Mouse (Mus musculus): ENCODE data around the gene Flywch1. TPM values are rescaled to one million over a fixed set of nuclear protein-coding genes. Genes with fewer than 3 reads are reported as not detected.
A peak's percentile ranks its signal among the peaks of the same experiment; 100 is the strongest.

Gene Flywch1
- polyA plus RNA-seq, 1 experiment = 21.3 TPM

DNA sequence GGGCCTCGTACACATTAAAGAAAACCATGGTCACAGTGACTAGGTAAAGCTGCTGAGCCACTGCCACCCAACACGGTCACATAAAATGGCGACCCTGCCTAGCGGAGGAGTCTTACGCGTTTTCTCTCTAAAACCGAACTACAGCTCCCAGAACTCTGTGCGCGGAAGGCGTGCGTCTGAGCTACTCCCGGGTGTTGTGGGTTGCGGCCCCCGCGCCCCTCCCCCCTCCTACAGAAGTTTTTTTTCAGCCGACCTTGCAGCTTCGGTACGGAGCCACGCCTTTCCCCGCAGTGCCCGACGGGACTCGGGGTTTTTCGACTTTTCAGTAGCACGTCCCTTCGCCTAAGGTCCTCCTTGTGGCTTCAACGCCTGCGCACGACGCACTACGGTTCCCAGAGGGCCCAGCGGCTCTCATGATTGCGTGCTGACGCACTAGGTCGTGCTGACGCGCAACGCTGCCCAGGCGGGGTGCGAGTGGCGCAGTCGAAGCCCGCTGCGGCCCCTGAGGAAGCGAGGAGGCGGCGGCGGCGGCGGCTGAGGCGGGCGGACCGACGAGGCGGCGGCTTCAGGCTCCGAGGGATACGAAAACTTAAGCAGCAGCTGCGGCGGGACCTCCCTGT, 31.5 kb upstream of the Flywch1 start:
- Histone ChIP-seq H3K4me3 (ENCODE audit: insufficient read depth, low read length) (peak overlapping the region; percentile 94), H3K4me1 (ENCODE audit: control insufficient read depth, insufficient read depth, low read length) (peaks cover 17% of the 10 kb centered on the region), H3K27ac (ENCODE audit: insufficient read depth, low read depth, low read length) (peak overlapping the region; percentile 91)
- TF ChIP-seq CTCF (IDR thresholded peaks at IDR 0.05; ENCODE audit: low read depth, low read length) (no peak), POLR2A (IDR thresholded peaks at IDR 0.05; ENCODE audit: borderline replicate concordance, low read depth, low read length) (no peak)

DNA sequence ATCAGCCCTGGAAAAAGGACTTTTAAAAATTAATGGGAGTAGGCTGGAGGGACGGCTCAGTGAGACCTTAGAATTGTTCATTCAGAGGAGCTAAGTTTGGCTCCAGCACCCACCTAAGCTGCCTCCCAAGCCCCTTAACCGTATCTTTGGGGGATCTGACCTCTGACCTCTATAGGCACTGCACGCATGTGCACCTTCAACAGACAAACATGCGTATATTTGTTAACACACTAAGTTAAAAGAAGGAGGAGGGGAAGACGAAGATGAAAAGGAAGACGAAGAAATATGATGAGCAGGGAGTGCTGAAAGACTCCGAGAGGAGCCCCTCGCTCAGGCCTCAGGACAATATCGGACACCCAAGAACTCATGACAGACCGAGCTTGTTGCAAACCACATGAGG, 30.2 kb upstream of the Flywch1 start:
- Histone ChIP-seq H3K27ac (ENCODE audit: insufficient read depth, low read depth, low read length) (no peak overlapping the region), H3K4me1 (ENCODE audit: control insufficient read depth, insufficient read depth, low read length) (peaks cover 6% of the 10 kb centered on the region), H3K4me3 (ENCODE audit: insufficient read depth, low read length) (no peak overlapping the region)
- TF ChIP-seq POLR2A (IDR thresholded peaks at IDR 0.05; ENCODE audit: borderline replicate concordance, low read depth, low read length) (no peak), CTCF (IDR thresholded peaks at IDR 0.05; ENCODE audit: low read depth, low read length) (no peak)

DNA sequence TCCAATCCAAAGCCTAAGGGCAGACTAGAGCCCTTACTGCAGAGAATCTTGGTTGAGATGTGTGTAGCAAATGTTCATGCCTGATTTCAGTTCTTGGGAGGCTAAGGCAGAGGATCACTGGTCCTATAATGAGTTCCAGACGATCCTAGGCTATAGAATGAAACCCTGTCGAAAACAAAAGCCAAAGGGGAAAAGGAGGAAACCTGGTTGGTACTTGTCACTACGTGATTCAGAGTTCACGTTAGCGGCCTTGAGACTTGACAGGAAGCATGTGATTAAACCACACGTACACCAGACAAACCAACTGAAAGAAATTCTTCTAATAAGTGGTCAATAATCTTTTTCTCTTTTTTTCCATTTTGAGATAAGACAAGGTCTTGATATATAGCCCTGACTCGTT, 25.9 kb upstream of the Flywch1 start:
- H3K4me3 ChIP-seq (ENCODE audit: insufficient read depth, low read length) = no peak overlapping the region
- H3K4me1 ChIP-seq (ENCODE audit: control insufficient read depth, insufficient read depth, low read length) = 0 out of 2 replicates have a peak, but pooled peaks cover 2% of the 10 kb centered on the region
- no peak overlapping the region for H3K27ac ChIP-seq (ENCODE audit: insufficient read depth, low read depth, low read length)
- TF ChIP-seq CTCF (IDR thresholded peaks at IDR 0.05; ENCODE audit: low read depth, low read length) (no peak), POLR2A (IDR thresholded peaks at IDR 0.05; ENCODE audit: borderline replicate concordance, low read depth, low read length) (no peak)

DNA sequence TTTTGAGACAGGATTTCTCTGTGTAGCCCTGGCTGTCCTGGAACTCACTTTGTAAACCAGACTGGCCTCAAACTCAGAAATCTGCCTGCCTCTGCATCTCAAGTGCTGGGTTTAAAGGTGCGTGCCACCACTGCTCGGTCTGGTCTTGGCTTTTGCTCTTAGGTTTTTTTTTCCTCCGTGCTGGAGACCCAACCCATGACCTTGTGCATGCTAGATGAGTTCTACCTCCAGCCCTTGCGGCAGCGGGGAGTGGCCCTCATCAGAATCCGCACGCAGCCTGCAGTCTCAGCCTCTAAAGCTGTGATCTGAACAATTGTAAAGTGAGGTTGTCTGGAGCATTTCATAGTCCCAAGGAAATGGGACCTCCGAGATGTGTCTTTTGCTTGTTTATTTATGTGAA, 23.9 kb upstream of the Flywch1 start:
- TF ChIP-seq CTCF (IDR thresholded peaks at IDR 0.05; ENCODE audit: low read depth, low read length) (no peak), POLR2A (IDR thresholded peaks at IDR 0.05; ENCODE audit: borderline replicate concordance, low read depth, low read length) (no peak)
- Histone ChIP-seq H3K4me3 (ENCODE audit: insufficient read depth, low read length) (no peak overlapping the region), H3K4me1 (ENCODE audit: control insufficient read depth, insufficient read depth, low read length) (peaks cover 10% of the 10 kb centered on the region; the same call in 1 of the 2 replicates), H3K27ac (ENCODE audit: insufficient read depth, low read depth, low read length) (no peak overlapping the region)

DNA sequence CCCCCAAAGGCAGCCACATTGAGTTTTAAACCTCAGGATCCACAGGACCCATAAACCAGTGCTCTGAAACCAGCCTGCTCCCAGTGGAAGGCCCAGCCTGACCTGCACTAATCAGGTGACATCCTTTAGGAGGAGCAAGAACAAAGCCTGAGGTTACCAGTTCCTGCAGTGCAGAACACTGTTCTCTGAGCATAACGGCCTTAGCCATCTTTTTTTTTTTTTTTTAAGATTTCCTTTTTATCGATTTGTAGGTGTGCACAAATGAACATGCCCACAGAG, 19.6 kb upstream of the Flywch1 start:
- no peak overlapping the region for H3K4me3 ChIP-seq (ENCODE audit: insufficient read depth, low read length)
- peaks cover 14% of the 10 kb centered on the region for H3K4me1 ChIP-seq (ENCODE audit: control insufficient read depth, insufficient read depth, low read length)
- TF ChIP-seq POLR2A (IDR thresholded peaks at IDR 0.05; ENCODE audit: borderline replicate concordance, low read depth, low read length) = no peak
- no peak for TF ChIP-seq CTCF (IDR thresholded peaks at IDR 0.05; ENCODE audit: low read depth, low read length)
- no peak overlapping the region for H3K27ac ChIP-seq (ENCODE audit: insufficient read depth, low read depth, low read length)

DNA sequence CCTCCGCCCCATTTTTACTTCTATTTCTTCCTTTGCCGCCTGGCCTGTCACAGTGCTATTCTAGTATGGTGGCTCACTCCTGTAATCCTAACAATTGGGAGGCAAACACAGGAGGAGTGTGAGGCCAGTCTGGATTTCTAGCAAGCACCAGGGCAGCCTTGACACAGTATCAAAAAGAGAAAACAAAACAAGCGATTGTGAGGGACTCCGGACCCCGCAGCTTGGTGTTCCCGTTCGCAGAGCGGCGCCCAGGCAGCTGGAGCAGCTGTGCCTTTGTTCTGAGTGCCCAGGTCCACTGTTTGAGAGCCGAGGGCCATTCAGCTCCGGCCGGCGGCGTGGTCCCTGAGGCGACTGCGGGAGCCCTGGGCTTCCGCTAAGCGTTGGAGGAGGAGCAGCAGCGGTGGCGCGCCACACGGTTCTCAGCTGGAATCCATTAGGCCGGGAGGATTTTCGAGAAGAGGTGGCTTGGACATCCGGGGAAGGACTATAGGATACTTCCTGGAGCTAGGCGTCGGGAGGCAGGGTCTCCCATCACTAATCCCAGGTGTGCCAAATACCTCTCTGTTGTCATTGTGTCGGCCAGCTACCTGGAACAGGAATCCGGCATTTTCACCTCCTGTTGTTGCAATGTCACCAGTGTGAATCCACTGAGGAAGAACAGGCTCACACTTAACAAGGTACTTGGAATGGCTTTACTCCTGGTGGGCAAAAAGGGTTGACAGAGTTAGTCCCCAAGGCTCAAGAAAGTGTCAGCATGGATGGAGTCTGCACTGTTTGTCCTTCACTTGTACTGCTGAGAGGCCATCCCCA, 19.1 kb upstream of the Flywch1 start, which contains the start of gene Srrm2:
Gene Srrm2, plus strand, starts transcription at position 264 of the 810 bp plus-strand sequence.
- TF ChIP-seq POLR2A (IDR thresholded peaks at IDR 0.05; ENCODE audit: borderline replicate concordance, low read depth, low read length) (no peak), CTCF (IDR thresholded peaks at IDR 0.05; ENCODE audit: low read depth, low read length) (no peak)
- peak within 1 kb of the TSS; percentile 51 for H3K4me3 ChIP-seq (ENCODE audit: insufficient read depth, low read length)
- H3K4me1 ChIP-seq (ENCODE audit: control insufficient read depth, insufficient read depth, low read length) = peaks cover 16% of the 10 kb centered on the region
- peak within 1 kb of the TSS; percentile 19; the same call in 1 of the 2 replicates for H3K27ac ChIP-seq (ENCODE audit: insufficient read depth, low read depth, low read length)

DNA sequence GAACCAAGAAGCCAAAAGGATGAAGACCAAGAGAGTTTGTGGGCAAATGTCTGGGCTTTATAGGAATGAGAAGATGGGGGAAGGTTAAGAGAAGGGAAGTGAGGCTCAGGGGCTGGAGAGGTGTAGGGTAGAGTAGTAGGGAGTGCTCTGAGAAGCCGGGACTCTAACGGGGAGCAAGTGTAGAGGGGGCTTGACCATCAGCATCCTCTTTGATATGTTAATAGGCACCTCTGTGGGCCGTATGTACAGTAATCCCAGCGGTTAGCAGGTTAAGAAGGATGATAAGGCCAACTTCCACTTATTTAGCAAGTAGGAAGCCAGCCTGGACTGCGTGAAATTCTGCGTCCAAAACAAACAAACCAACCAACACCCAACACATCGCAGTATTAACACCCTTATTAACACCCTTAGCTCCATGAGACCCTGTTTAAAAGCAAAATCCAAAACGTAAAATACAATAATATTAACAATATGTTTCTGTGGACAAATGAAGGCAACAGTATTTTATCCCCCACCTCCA, 18.4 kb upstream of the Flywch1 start:
- Histone ChIP-seq H3K4me3 (ENCODE audit: insufficient read depth, low read length) (peak overlapping the region; percentile 51), H3K4me1 (ENCODE audit: control insufficient read depth, insufficient read depth, low read length) (peaks cover 16% of the 10 kb centered on the region), H3K27ac (ENCODE audit: insufficient read depth, low read depth, low read length) (peak overlapping the region; percentile 19; the same call in 1 of the 2 replicates)
- TF ChIP-seq POLR2A (IDR thresholded peaks at IDR 0.05; ENCODE audit: borderline replicate concordance, low read depth, low read length) (no peak), CTCF (IDR thresholded peaks at IDR 0.05; ENCODE audit: low read depth, low read length) (no peak)

DNA sequence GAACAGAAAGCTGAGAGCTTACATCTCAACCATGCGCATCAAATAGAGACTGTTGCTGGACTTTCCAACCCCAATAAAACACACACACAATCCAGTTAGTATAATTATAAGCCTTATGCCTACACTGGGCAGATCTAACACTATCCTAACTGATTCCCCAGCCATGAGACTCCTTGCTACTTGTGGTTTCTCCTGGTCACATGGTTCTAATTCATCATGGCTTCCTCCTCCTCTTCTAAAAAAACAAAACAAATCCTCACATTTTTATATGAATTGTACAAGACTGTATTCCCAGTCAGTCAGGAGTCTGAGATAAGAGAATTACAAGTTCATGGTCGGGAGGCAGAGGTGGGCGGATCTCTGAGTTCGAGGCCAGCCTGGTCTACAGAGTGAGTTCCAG, 17.6 kb upstream of the Flywch1 start:
- Histone ChIP-seq H3K4me1 (ENCODE audit: control insufficient read depth, insufficient read depth, low read length) (peaks cover 16% of the 10 kb centered on the region), H3K4me3 (ENCODE audit: insufficient read depth, low read length) (no peak overlapping the region), H3K27ac (ENCODE audit: insufficient read depth, low read depth, low read length) (no peak overlapping the region)
- TF ChIP-seq CTCF (IDR thresholded peaks at IDR 0.05; ENCODE audit: low read depth, low read length) = no peak
- TF ChIP-seq POLR2A (IDR thresholded peaks at IDR 0.05; ENCODE audit: borderline replicate concordance, low read depth, low read length) = no peak

DNA sequence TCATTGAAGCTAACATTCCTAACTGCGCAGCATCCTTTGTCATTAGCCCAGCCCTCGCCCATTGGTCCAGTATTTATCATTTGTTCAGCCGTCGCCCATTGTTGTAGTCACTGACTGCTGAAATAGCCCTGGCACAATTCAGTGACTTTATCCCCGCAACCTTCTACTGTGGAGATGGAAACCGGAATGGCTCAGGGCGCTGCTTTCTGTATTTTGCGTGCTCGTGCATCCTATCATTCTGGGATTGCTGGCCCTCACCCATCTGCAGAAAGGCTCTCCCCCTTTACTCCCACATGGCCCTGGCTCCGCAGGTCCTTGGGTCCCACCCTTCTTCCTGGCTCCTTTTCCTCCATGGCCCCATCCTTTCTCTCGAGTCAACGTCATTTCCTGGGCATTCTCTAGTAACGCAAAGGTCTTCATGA, 15.1 kb upstream of the Flywch1 start:
- TF ChIP-seq CTCF (IDR thresholded peaks at IDR 0.05; ENCODE audit: low read depth, low read length) (no peak), POLR2A (IDR thresholded peaks at IDR 0.05; ENCODE audit: borderline replicate concordance, low read depth, low read length) (no peak)
- Histone ChIP-seq H3K27ac (ENCODE audit: insufficient read depth, low read depth, low read length) (no peak overlapping the region), H3K4me3 (ENCODE audit: insufficient read depth, low read length) (no peak overlapping the region), H3K4me1 (ENCODE audit: control insufficient read depth, insufficient read depth, low read length) (peaks cover 16% of the 10 kb centered on the region)

All from bone marrow macrophage, adult 2 months (primary cell).